Mouse (Mus musculus) left cerebral cortex, postnatal 36 days (tissue): ENCODE measurements at regions not wholly inside any gene's neighbourhood (a gene's known extent, or its start where the extent isn't known, plus 50 kb on each side); places are given as distances from the start of the nearest gene placed in this dataset.

Experiments used
- DNase-seq, 2 experiments: peaks; one replicate each; pipeline ENCODE4 v3.0.0; 2021 to 2022; ENCODE audit warnings: low spot score in 2 of 2, mixed read lengths in 1 of 2
- intact Hi-C: fragments of 180-260 bp; cut with DNase I; formaldehyde crosslinking; loops from one replicate; pipeline ENCODE4 v1.15.1; 2025

DNA sequence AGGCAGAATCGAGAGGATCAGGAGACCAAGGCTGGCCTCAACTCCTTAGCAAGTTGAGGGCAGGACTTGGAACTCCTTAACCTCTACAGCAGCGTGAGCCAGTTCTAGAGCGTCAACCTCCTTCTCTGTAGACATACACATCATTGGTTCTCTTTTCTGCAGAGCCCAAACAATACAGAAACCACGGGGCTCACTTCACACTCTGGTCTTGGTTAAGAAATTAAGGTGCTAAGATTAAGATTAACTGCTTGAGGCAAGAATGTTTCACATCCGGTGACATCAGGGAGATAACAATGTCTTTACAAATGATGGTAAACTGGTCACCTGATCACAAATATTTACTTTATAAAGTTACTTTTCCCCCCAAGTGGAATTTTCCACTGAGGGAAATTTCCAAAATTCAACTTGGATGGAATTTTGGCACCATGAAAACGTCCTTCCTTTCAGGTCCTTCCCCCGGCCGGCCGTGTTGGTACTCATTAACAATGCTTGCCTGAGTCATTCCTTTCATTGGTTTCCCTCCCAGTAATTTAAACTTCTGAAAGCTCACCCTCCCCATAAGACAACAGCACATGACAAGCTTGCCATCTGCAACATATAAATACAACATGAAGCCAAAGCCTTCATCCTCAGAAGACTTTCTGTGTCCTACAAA is 77.3 kb upstream of the Kdm7a start:
- intact Hi-C loops: no loop called here
- no peak for DNase-seq

- DNase-seq: no peak
- intact Hi-C loops: no loop called here
Measured at GRCm38 (mm10) chr6:39278317-39278716, 71.7 kb upstream of the Kdm7a start.

GRCm38 (mm10) chr6:39274774-39275502 is 68.3 kb upstream of the Kdm7a start:
- no peak for DNase-seq
- intact Hi-C loops: no loop called here

DNA sequence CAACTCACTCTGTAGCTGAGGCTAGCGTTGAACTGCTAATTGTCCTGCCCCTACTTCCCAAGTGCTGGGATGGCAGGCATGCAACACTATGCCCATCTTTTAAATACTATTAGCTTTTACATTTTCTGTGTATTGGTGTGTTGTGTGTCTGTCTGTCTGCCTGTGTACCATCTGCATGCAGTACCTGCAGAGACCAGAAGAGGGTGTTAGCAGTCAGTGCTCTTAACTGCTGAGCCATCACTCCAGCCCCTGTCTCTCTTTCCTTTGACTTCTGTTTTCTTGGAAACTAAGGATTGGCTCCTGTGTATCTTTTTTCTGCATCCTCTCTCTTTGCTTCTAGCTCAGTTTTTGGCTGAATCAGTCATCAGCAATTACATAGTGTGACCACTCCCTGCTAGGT is 66.8 kb upstream of the Kdm7a start:
- intact Hi-C loops: no loop called here
- no peak for DNase-seq

DNA sequence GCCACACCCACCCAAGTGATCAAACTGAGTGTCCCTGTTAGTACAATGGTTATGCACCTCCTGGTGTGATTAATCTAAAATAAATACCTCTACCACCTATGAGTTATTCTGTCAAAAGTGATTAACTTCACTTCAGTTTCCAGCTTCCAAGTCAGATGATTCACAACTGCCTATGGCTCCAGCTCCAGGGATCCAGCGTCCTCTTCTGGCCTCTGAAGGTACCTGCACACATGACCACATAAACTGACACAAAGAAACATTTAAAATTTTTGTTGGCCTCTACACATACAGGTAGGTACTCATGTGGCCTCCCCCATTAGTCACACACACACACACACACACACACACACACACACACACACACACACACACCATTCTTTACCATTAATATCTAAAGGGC is 63.9 kb upstream of the Kdm7a start:
- intact Hi-C loops: no loop called here
- no peak for DNase-seq

GRCm38 (mm10) chr6:39269706-39270105 is 63.1 kb upstream of the Kdm7a start:
- intact Hi-C loops: no loop called here
- DNase-seq: no peak

GRCm38 (mm10) chr6:39268647-39269428 is 62.2 kb upstream of the Kdm7a start:
- intact Hi-C loops: no loop called here
- no peak for DNase-seq

DNA sequence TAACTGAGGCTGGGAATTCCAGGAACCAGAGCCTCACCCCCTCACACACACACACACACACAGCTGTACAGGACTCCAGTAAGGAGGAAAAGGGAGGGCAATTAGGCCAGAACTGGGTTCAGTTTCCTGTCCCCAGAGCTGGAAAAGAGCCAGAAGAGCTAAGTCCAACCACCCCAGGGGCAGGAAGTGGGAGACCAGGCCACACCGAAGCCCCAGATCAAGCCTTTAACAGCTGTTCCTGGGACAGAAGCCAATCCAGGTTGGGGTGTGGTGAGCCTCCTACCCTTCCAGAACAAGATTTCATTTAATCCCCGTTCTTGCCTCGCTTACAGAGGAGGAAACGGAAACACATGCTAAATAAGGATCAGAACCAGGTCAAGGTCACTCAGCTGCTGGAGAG is 58.1 kb upstream of the Kdm7a start:
- DNase-seq: no peak
- intact Hi-C loops: no loop called here

- intact Hi-C loops: no loop called here
- no peak for DNase-seq
Measured at GRCm38 (mm10) chr6:39263615-39264014, 57.0 kb upstream of the Kdm7a start.

- no peak for DNase-seq
- intact Hi-C loops: no loop called here
Measured at GRCm38 (mm10) chr6:39261951-39262350, 55.4 kb upstream of the Kdm7a start.

- no peak for DNase-seq
- intact Hi-C loops: no loop called here
Measured at GRCm38 (mm10) chr6:39260480-39260879, 53.9 kb upstream of the Kdm7a start.

DNA sequence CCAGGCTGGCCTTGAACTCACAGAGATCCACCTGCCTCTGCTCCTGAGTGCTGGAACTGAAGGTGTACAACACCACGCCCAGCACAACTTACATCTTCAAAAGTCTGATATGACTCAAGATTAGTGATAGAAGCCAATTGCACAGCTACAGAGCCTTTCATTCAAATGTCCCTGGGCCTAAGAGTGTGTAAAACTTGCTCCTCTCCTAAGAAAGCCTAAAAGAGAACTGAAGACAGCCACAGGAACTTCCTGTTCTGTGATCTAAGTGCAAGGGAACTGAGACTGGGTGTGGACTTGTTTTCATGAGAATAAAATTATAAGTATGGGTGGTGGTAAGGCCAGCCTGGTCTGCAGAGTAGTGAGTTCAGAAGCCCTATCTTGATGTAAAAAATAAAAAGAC is 52.5 kb upstream of the Kdm7a start:
- no peak for DNase-seq
- intact Hi-C loops: loop anchor here (5.0 kb wide), 1 partner anchor 83 kb away; no protein-coding TSS in a partner anchor

- intact Hi-C loops: loop anchor here (5.0 kb wide), 1 partner anchor 84 kb away; no protein-coding TSS in a partner anchor
- no peak for DNase-seq
Measured at GRCm38 (mm10) chr6:39258656-39259055, 52.1 kb upstream of the Kdm7a start.

DNA sequence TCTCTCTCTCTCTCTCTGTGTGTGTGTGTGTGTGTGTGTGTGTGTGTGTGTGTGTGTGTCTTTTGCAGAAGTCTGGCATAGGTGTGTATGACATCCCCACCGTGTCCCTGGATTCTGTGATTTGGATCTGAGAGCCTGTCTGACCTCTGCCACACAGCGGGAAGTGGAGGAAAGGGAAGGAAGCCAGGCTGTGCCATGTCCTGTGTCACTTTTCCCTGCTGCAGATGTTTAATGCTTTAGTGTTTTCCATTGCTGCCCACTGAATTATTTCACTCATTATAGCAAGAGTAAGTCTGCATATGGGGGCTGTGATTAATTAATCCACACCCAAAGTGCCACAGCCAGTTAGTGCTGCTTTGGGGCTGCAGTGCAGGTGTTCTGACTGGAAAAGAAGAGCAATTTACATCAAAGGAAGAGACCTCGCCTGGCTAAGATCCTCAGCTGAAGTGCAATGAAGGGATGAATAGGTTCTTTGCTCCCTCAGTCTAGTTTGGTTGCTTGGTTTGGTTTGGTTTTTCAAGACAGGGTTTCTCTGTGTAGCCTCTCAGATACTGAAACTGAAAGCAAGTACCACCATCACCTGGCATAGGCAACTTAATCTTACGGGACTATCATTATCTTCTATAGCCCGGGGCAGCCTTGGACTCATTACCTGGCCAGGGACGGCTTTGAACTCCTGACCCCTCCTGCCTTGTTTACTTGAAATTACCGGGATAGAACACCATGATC is 51.2 kb upstream of the Kdm7a start:
- intact Hi-C loops: loop anchor here (2.0 to 5.0 kb wide), 2 partner anchors 51 to 84 kb away; partner anchors contain the start of gene Kdm7a
- no peak for DNase-seq

DNA sequence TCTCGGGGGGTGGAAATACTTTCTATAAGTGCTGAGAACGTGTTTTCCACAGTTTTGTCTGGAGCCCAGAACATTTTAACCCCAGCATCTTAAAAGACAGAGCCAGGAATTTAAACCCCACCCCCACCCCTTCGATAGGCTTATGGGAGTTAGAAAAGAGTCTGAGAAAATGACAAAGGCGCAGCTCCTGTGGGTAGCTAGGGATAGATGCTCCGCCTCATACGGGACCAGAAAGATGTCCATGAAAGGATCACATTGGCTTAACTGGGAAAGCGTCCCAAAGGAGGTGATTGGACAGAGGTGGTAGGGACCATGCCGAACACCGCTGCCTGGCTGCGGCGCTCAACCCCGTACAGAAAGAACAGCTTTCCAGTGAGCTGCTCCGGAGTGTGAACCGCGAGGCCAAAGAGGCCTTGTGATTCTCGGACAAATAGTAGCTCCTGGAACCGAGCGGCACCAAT is 50.6 kb upstream of the Kdm7a start:
- intact Hi-C loops: loop anchor here (2.0 to 5.0 kb wide), 2 partner anchors 50 to 85 kb away; partner anchors contain the start of gene Kdm7a
- peak; percentile 20 to 37 for DNase-seq

- intact Hi-C loops: loop anchor here (2.0 to 5.0 kb wide), 2 partner anchors 50 to 86 kb away; partner anchors contain the start of gene Kdm7a
- DNase-seq: peak; percentile 33 to 45
Measured at GRCm38 (mm10) chr6:39256304-39257103, 49.9 kb upstream of the Kdm7a start.
